Mouse (Mus musculus) bone marrow macrophage, adult 2 months (primary cell): ENCODE measurements at regions not wholly inside any gene's neighbourhood (a gene's known extent, or its start where the extent isn't known, plus 50 kb on each side); places are given as distances from the start of the nearest gene placed in this dataset.

Experiments used
- CTCF ChIP-seq: IDR thresholded peaks from 2 replicates; pipeline ENCODE4 v1.5.1; 2012; ENCODE audit warnings: low read depth, mild to moderate bottlenecking, low read length, moderate library complexity
- POLR2A ChIP-seq: IDR thresholded peaks from 2 replicates; pipeline ENCODE4 v1.6.1; 2012; ENCODE audit warnings: mild to moderate bottlenecking, low read depth, low read length, borderline replicate concordance

DNA sequence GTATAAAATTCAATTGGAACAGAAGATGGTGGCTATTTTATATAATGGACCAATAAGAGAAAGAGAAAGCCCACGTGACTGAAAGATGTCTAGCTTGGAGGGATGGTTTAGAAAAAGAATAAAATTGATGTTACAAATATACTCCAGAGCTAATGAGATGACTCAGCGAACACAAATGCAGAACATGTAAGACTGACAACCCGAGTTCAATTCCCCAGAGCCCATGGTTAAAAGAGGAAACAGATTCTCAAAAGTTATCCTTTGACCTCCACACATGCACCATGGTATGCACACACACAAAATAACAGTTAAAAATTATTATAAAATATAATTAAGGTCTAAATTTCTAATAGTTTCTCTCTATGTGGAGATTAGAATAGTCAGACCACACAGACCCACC, 81.0 kb downstream of the Tsen15 start:
- TF ChIP-seq CTCF = no peak
- no peak for TF ChIP-seq POLR2A
